Mouse (Mus musculus): Measurements from ENCODE around the gene Lrpprc. TPM values are rescaled to one million over a fixed set of nuclear protein-coding genes. Genes with fewer than 3 reads are reported as not detected.

The Lrpprc gene
- polyA plus RNA-seq, 1 experiment = 42.6 TPM

DNA sequence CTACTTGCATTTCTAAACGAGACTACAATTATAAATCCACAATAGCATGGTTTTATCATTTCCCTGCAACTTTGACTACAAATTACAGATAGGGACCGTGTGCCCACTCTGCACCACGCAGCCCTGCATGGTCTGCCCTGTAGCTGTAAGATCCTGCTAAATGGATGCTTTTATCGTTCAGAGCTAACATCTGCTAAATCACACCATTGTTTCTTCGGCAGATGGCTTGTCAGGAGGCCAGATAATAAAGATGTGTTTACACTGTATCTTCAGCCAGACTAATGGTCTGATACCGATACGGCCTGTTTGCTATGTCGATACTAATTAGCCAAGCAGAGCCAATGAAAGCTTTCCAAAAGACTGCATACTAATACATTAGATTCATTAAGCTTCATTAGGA lies 41.3 kb downstream of the Lrpprc start:
- H3K4me1 ChIP-seq (ENCODE audit: control insufficient read depth, insufficient read depth, low read length) = no peaks in the 10 kb centered on the region
- TF ChIP-seq CTCF (IDR thresholded peaks at IDR 0.05; ENCODE audit: borderline replicate concordance, insufficient read depth, low read length) (no peak), POLR2A (IDR thresholded peaks at IDR 0.05; ENCODE audit: low read depth, low read length) (no peak)
- H3K4me3 ChIP-seq (ENCODE audit: insufficient read depth, low read length) = no peak overlapping the region
- no peak overlapping the region for H3K27ac ChIP-seq (ENCODE audit: insufficient read depth, low read length)

- no peak for TF ChIP-seq CTCF (IDR thresholded peaks at IDR 0.05; ENCODE audit: borderline replicate concordance, insufficient read depth, low read length)
- TF ChIP-seq POLR2A (IDR thresholded peaks at IDR 0.05; ENCODE audit: low read depth, low read length) = no peak
These were observed 42.4 kb downstream of the Lrpprc start for GRCm38 (mm10) chr17:84748152-84748682.

GRCm38 (mm10) chr17:84747212-84747611 lies 43.4 kb downstream of the Lrpprc start:
- H3K27ac ChIP-seq (ENCODE audit: insufficient read depth, low read length) = no peak overlapping the region
- no peak overlapping the region for H3K4me3 ChIP-seq (ENCODE audit: insufficient read depth, low read length)
- no peaks in the 10 kb centered on the region for H3K4me1 ChIP-seq (ENCODE audit: control insufficient read depth, insufficient read depth, low read length)
- TF ChIP-seq POLR2A (IDR thresholded peaks at IDR 0.05; ENCODE audit: low read depth, low read length) = no peak
- TF ChIP-seq CTCF (IDR thresholded peaks at IDR 0.05; ENCODE audit: borderline replicate concordance, insufficient read depth, low read length) = no peak

More at GRCm38 (mm10) chr17:84748152-84748682, 42.4 kb downstream of the Lrpprc start:
- no peaks in the 10 kb centered on the region for H3K4me1 ChIP-seq (ENCODE audit: control insufficient read depth, insufficient read depth, low read length)
- no peak overlapping the region for H3K4me3 ChIP-seq (ENCODE audit: insufficient read depth, low read length)
- H3K27ac ChIP-seq (ENCODE audit: insufficient read depth, low read length) = no peak overlapping the region

- Histone ChIP-seq H3K4me3 (ENCODE audit: insufficient read depth, low read length) (no peak overlapping the region), H3K4me1 (ENCODE audit: control insufficient read depth, insufficient read depth, low read length) (no peaks in the 10 kb centered on the region), H3K27ac (ENCODE audit: insufficient read depth, low read length) (no peak overlapping the region)
- TF ChIP-seq CTCF (IDR thresholded peaks at IDR 0.05; ENCODE audit: borderline replicate concordance, insufficient read depth, low read length) (no peak), POLR2A (IDR thresholded peaks at IDR 0.05; ENCODE audit: low read depth, low read length) (no peak)
These were observed 45.6 kb downstream of the Lrpprc start for GRCm38 (mm10) chr17:84745001-84745400.

DNA sequence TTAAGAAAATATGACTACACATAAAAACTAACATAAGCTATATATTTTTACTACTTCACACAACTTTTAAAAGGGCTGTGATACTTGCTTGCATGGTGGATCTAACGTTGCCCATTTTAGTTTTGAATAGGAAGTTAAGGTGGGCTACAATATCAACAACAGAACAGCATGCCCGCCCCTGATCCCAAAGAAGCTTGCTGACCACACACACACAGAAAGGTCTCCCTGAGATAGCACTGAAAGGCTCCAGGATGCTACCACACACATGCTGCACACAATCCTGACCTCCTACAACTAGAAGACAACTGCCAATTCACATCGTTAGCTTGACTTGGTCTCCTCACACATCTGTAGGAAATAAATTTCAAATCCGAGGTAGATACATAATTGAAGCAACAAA lies 46.3 kb downstream of the Lrpprc start:
- TF ChIP-seq CTCF (IDR thresholded peaks at IDR 0.05; ENCODE audit: borderline replicate concordance, insufficient read depth, low read length) (no peak), POLR2A (IDR thresholded peaks at IDR 0.05; ENCODE audit: low read depth, low read length) (no peak)
- Histone ChIP-seq H3K4me3 (ENCODE audit: insufficient read depth, low read length) (no peak overlapping the region), H3K27ac (ENCODE audit: insufficient read depth, low read length) (no peak overlapping the region), H3K4me1 (ENCODE audit: control insufficient read depth, insufficient read depth, low read length) (no peaks in the 10 kb centered on the region)

DNA sequence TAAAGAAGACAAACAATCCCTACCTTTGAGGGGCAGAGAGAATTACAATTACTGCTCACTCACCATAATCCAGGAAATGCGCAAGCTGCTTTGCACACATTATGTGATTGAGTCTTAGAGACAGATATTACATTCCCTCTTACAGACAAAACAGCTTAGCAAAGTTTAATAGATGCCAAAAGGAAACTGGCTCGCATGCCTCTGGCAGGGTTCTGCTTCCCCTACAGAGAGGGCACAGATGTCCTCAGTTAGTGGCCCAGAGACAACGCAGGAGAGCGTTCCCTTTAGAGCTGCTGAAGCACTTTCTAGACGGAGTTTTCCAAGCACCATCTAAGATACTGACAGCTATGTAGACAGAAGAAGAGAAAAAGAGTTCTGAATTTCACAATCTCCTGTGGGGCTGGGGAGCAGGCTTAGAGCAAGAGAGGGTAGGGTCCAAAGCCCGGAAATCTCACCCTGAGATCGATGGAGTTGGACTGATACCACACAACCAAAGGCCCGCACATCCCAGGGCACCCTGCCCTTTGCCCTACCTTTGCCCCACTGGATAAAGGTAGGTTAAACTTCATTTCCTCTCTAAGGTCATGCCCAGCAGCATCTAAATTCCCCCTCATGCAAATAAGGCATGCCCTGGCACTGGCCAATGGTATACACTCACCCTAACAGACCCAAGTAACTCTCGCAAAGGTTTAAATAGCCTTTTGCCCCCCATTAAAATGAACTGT lies 52.4 kb downstream of the Lrpprc start:
- Histone ChIP-seq H3K4me3 (ENCODE audit: insufficient read depth, low read length) (no peak overlapping the region), H3K4me1 (ENCODE audit: control insufficient read depth, insufficient read depth, low read length) (peaks cover 6% of the 10 kb centered on the region; the same call in 1 of the 2 replicates), H3K27ac (ENCODE audit: insufficient read depth, low read length) (no peak overlapping the region)
- TF ChIP-seq CTCF (IDR thresholded peaks at IDR 0.05; ENCODE audit: borderline replicate concordance, insufficient read depth, low read length) (no peak), POLR2A (IDR thresholded peaks at IDR 0.05; ENCODE audit: low read depth, low read length) (no peak)

DNA sequence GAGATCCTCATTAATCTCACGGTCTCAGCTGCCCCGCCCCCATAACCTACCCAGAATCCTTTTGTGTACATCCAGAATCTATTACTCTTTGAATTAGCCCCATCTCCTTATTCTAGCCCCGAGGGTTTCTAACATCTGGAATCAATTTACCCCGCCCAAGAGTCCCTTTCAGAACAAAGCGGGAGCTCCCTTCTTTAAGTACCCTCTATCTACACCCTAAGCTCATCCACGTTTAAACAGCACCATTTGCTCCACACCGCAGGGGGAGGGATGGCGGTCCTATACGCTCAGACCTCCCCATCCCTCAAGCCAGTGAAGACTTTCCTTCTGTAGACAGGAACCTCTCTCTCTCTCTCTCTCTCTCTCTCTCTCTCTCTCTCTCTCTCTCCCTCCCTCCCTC lies 53.9 kb downstream of the Lrpprc start:
- TF ChIP-seq CTCF (IDR thresholded peaks at IDR 0.05; ENCODE audit: borderline replicate concordance, insufficient read depth, low read length) (no peak), POLR2A (IDR thresholded peaks at IDR 0.05; ENCODE audit: low read depth, low read length) (no peak)
- H3K4me3 ChIP-seq (ENCODE audit: insufficient read depth, low read length) = no peak overlapping the region

GRCm38 (mm10) chr17:84732612-84733011 lies 58.0 kb downstream of the Lrpprc start:
- H3K4me3 ChIP-seq (ENCODE audit: insufficient read depth, low read length) = no peak overlapping the region
- peaks cover 5% of the 10 kb centered on the region; the same call in 1 of the 2 replicates for H3K4me1 ChIP-seq (ENCODE audit: control insufficient read depth, insufficient read depth, low read length)
- TF ChIP-seq CTCF (IDR thresholded peaks at IDR 0.05; ENCODE audit: borderline replicate concordance, insufficient read depth, low read length) = no peak
- TF ChIP-seq POLR2A (IDR thresholded peaks at IDR 0.05; ENCODE audit: low read depth, low read length) = no peak
- no peak overlapping the region for H3K27ac ChIP-seq (ENCODE audit: insufficient read depth, low read length)

More for the DNA sequence above, 53.9 kb downstream of the Lrpprc start:
- H3K27ac ChIP-seq (ENCODE audit: insufficient read depth, low read length) = no peak overlapping the region
- H3K4me1 ChIP-seq (ENCODE audit: control insufficient read depth, insufficient read depth, low read length) = peaks cover 6% of the 10 kb centered on the region; the same call in 1 of the 2 replicates

GRCm38 (mm10) chr17:84731361-84731760 lies 59.2 kb downstream of the Lrpprc start:
- peaks cover 2% of the 10 kb centered on the region; the same call in 1 of the 2 replicates for H3K4me1 ChIP-seq (ENCODE audit: control insufficient read depth, insufficient read depth, low read length)
- TF ChIP-seq CTCF (IDR thresholded peaks at IDR 0.05; ENCODE audit: borderline replicate concordance, insufficient read depth, low read length) (no peak), POLR2A (IDR thresholded peaks at IDR 0.05; ENCODE audit: low read depth, low read length) (no peak)

GRCm38 (mm10) chr17:84729140-84729539 lies 61.4 kb downstream of the Lrpprc start:
- no peak overlapping the region for H3K27ac ChIP-seq (ENCODE audit: insufficient read depth, low read length)
- H3K4me1 ChIP-seq (ENCODE audit: control insufficient read depth, insufficient read depth, low read length) = no peaks in the 10 kb centered on the region
- no peak for TF ChIP-seq POLR2A (IDR thresholded peaks at IDR 0.05; ENCODE audit: low read depth, low read length)
- no peak for TF ChIP-seq CTCF (IDR thresholded peaks at IDR 0.05; ENCODE audit: borderline replicate concordance, insufficient read depth, low read length)
- no peak overlapping the region for H3K4me3 ChIP-seq (ENCODE audit: insufficient read depth, low read length)

More at GRCm38 (mm10) chr17:84731361-84731760, 59.2 kb downstream of the Lrpprc start:
- Histone ChIP-seq H3K27ac (ENCODE audit: insufficient read depth, low read length) (no peak overlapping the region), H3K4me3 (ENCODE audit: insufficient read depth, low read length) (no peak overlapping the region)
